Mouse (Mus musculus): ENCODE results near the gene Zfp597. TPM values are rescaled to one million over a fixed set of nuclear protein-coding genes. Genes with fewer than 3 reads are reported as not detected.
"Not testable (repeated sequence)": the region's sequence is repeated elsewhere in the genome, so short reads cannot be mapped to it uniquely, and the experiment has no call there.

The Zfp597 gene
- polyA plus RNA-seq, 1 experiment from 2014 or later: 8.1 TPM

DNA sequence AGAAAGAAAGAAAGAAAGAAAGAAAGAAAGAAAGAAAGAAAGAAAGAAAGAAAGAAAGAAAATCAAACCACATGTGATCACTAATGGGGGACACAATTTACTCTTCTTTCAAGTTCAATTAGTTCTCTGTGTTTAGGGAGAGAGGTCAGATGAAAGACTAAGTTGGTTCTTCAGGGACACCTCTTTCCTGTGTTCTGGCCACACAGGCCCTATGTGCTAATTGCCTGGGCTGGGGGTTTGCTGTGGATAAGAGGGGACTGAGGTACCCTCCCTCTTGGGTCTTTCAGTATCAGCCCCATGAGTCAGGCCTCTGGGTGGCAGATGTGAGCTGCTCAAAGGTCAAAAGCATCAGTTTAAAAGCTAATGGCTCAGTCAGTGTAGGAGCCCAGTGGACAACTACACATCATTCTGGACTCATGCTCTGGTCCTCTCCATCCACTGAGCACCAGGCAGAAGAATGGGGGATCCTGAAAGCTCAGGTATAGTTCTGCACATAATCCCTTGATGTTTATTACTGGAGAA lies 53.7 kb downstream of the Zfp597 start, which contains the start of gene Olfr15:
Olfr15 (plus strand) TSS at position 291 of the 522 bp plus-strand sequence.
- no peak for DNase-seq (ENCODE audit: low spot score)
- ATAC-seq (ENCODE audit: low read depth): no peak

GRCm38 (mm10) chr16:3829727-3830126 lies 54.6 kb downstream of the Zfp597 start:
- no peak overlapping the region for H3K4me3 ChIP-seq (ENCODE audit: low read depth, low read length)
- no peak for ATAC-seq (ENCODE audit: low read depth)
- WGBS: 75% methylated on average over 2 of the region's 2 CpGs

More for the DNA sequence above, 53.7 kb downstream of the Zfp597 start, which contains the start of gene Olfr15:
- Histone ChIP-seq H3K4me2 (ENCODE audit: low read depth, low read length) (no peak within 1 kb of the TSS), H3K27me3 (replicated peaks; ENCODE audit: control insufficient read depth, insufficient read depth, low read length) (no peaks in the 10 kb centered on the region), H3K9ac (ENCODE audit: low read depth, low read length) (no peak within 1 kb of the TSS), H3K27ac (replicated peaks; ENCODE audit: low read depth, low read length) (no peak within 1 kb of the TSS), H3K36me3 (ENCODE audit: control insufficient read depth, insufficient read depth, low read length) (no peaks in the 10 kb centered on the region), H3K4me1 (ENCODE audit: control insufficient read depth, insufficient read depth, low read length) (no peaks in the 10 kb centered on the region), H3K4me3 (ENCODE audit: low read depth, low read length) (no peak within 1 kb of the TSS), H3K9me3 (ENCODE audit: control insufficient read depth, low read length) (no peaks in the 10 kb centered on the region)

GRCm38 (mm10) chr16:3828021-3828420 lies 56.3 kb downstream of the Zfp597 start:
- Histone ChIP-seq H3K4me3 (ENCODE audit: low read depth, low read length) (no peak overlapping the region), H3K4me2 (ENCODE audit: low read depth, low read length) (no peak overlapping the region), H3K9ac (ENCODE audit: low read depth, low read length) (no peak overlapping the region), H3K27me3 (replicated peaks; ENCODE audit: control insufficient read depth, insufficient read depth, low read length) (no peaks in the 10 kb centered on the region), H3K36me3 (ENCODE audit: control insufficient read depth, insufficient read depth, low read length) (no peaks in the 10 kb centered on the region), H3K9me3 (ENCODE audit: control insufficient read depth, low read length) (no peaks in the 10 kb centered on the region), H3K4me1 (ENCODE audit: control insufficient read depth, insufficient read depth, low read length) (no peaks in the 10 kb centered on the region), H3K27ac (replicated peaks; ENCODE audit: low read depth, low read length) (no peak overlapping the region)
- no peak for ATAC-seq (ENCODE audit: low read depth)
- DNase-seq (ENCODE audit: low spot score): no peak
- 51% methylated on average over 3 of the region's 3 CpGs for WGBS

More at GRCm38 (mm10) chr16:3829727-3830126, 54.6 kb downstream of the Zfp597 start:
- H3K27ac ChIP-seq (replicated peaks; ENCODE audit: low read depth, low read length): no peak overlapping the region
- no peak overlapping the region for H3K4me2 ChIP-seq (ENCODE audit: low read depth, low read length)
- H3K36me3 ChIP-seq (ENCODE audit: control insufficient read depth, insufficient read depth, low read length): no peaks in the 10 kb centered on the region
- DNase-seq (ENCODE audit: low spot score): no peak
- no peaks in the 10 kb centered on the region for H3K4me1 ChIP-seq (ENCODE audit: control insufficient read depth, insufficient read depth, low read length)
- H3K9ac ChIP-seq (ENCODE audit: low read depth, low read length): no peak overlapping the region
- H3K27me3 ChIP-seq (replicated peaks; ENCODE audit: control insufficient read depth, insufficient read depth, low read length): no peaks in the 10 kb centered on the region
- no peaks in the 10 kb centered on the region for H3K9me3 ChIP-seq (ENCODE audit: control insufficient read depth, low read length)

DNA sequence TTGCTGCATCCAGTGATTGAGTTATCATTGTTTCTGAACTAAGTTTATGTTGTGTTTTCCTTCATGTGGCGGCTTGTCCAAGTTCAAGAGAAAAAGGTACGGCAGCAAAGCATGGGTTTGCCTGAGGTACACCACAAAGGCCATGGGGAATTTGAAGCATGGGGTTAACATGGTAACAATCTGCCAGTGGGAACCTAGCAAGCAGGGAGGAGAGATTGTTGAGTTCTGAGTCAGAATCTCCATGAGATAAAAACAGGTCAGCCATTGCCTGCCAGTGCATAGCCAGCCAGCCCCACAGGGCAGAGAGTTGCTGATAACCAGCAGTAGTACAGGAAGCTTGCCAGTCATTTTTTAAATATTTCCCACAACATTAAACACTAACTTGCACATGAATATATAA lies 64.2 kb downstream of the Zfp597 start:
- Histone ChIP-seq H3K36me3 (ENCODE audit: control insufficient read depth, insufficient read depth, low read length) (no peaks in the 10 kb centered on the region), H3K9me3 (ENCODE audit: control insufficient read depth, low read length) (no peaks in the 10 kb centered on the region), H3K9ac (ENCODE audit: low read depth, low read length) (no peak overlapping the region), H3K27ac (replicated peaks; ENCODE audit: low read depth, low read length) (no peak overlapping the region), H3K4me2 (ENCODE audit: low read depth, low read length) (no peak overlapping the region), H3K4me3 (ENCODE audit: low read depth, low read length) (no peak overlapping the region), H3K4me1 (ENCODE audit: control insufficient read depth, insufficient read depth, low read length) (no peaks in the 10 kb centered on the region), H3K27me3 (replicated peaks; ENCODE audit: control insufficient read depth, insufficient read depth, low read length) (no peaks in the 10 kb centered on the region)
- WGBS: 77% methylated on average over 2 of the region's 2 CpGs
- DNase-seq (ENCODE audit: low spot score) (no peak), ATAC-seq (ENCODE audit: low read depth) (no peak)

DNA sequence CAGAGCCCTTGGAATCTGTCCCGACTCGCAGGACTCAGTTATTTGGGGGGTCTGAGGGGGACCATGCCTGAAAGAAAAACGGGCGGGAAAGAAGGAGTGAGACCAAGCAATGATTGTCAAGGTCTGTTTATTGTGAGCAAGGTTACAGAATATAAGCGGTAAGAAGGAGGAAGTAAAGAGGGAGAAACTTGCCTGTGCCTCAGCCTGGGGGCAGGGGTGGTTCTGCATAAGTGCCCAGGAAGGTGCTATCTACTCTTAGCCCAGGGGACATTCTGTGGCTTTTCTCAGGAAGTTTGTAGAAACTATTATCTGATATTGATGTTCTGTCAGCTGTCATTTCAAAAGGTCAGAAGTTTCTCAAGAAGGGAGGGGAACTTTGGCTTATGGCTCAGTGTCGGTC lies 69.7 kb downstream of the Zfp597 start:
- not testable (repeated sequence) for H3K4me3 ChIP-seq (ENCODE audit: low read depth, low read length); H3K4me1 ChIP-seq (ENCODE audit: control insufficient read depth, insufficient read depth, low read length); DNase-seq (ENCODE audit: low spot score); H3K9ac ChIP-seq (ENCODE audit: low read depth, low read length); H3K36me3 ChIP-seq (ENCODE audit: control insufficient read depth, insufficient read depth, low read length); H3K9me3 ChIP-seq (ENCODE audit: control insufficient read depth, low read length); H3K4me2 ChIP-seq (ENCODE audit: low read depth, low read length); ATAC-seq (ENCODE audit: low read depth); H3K27me3 ChIP-seq (replicated peaks; ENCODE audit: control insufficient read depth, insufficient read depth, low read length); H3K27ac ChIP-seq (replicated peaks; ENCODE audit: low read depth, low read length)
- 79% methylated on average over 6 of the region's 6 CpGs for WGBS

Small RNAs within 50 kb of the gene (microRNA-seq; reads per million reads assigned to microRNA genes)
- gene Gm23493 (ENCODE audit: borderline number of aligned reads): not detected

Other genes starting within 250 kb of the Zfp597 start
- gene Mefv, start 166.5 kb downstream of the Zfp597 start, polyA plus RNA-seq (2014; fragmentation: Nextera tagmentation; extraction: Ambion mirVana): not detected in 2 replicates
- gene Zfp263, start 140.5 kb downstream of the Zfp597 start, polyA plus RNA-seq (2014; fragmentation: Nextera tagmentation; extraction: Ambion mirVana): 20.5 and 24.2 TPM in 2 replicates
- 0.60 and 0.93 TPM in 2 replicates for gene Olfr15, start 53.7 kb downstream of the Zfp597 start, polyA plus RNA-seq (2014; fragmentation: Nextera tagmentation; extraction: Ambion mirVana)
- 0.83 and 1.2 TPM in 2 replicates for gene Zfp174, start 37.3 kb downstream of the Zfp597 start, polyA plus RNA-seq (2014; fragmentation: Nextera tagmentation; extraction: Ambion mirVana)
- 55.4 and 58.2 TPM in 2 replicates for gene Naa60, start 12.2 kb downstream of the Zfp597 start, polyA plus RNA-seq (2014; fragmentation: Nextera tagmentation; extraction: Ambion mirVana)
- 3.0 and 3.7 TPM in 2 replicates for gene Gm20695, start 87 bp upstream of the Zfp597 start, polyA plus RNA-seq (2014; fragmentation: Nextera tagmentation; extraction: Ambion mirVana)
- gene 1700037C18Rik, start 24.1 kb upstream of the Zfp597 start, polyA plus RNA-seq (2014; fragmentation: Nextera tagmentation; extraction: Ambion mirVana): 7.9 and 8.1 TPM in 2 replicates
- 32.0 and 32.2 TPM in 2 replicates for gene Cluap1, start 24.2 kb upstream of the Zfp597 start, polyA plus RNA-seq (2014; fragmentation: Nextera tagmentation; extraction: Ambion mirVana)
- 0.67 and 1.1 TPM in 2 replicates for gene Nlrc3, start 92.1 kb upstream of the Zfp597 start, polyA plus RNA-seq (2014; fragmentation: Nextera tagmentation; extraction: Ambion mirVana)
- gene Slx4, start 119.2 kb upstream of the Zfp597 start, polyA plus RNA-seq (2014; fragmentation: Nextera tagmentation; extraction: Ambion mirVana): 23.0 and 23.1 TPM in 2 replicates
- gene Dnase1, start 152.4 kb upstream of the Zfp597 start, polyA plus RNA-seq (2014; fragmentation: Nextera tagmentation; extraction: Ambion mirVana): 4.2 and 5.1 TPM in 2 replicates
- gene Trap1, start 193.3 kb upstream of the Zfp597 start, polyA plus RNA-seq (2014; fragmentation: Nextera tagmentation; extraction: Ambion mirVana): 86.0 and 91.1 TPM in 2 replicates

Data from embryonic facial prominence, embryonic 14.5 days (tissue).